Mouse (Mus musculus): ENCODE data around the gene Garnl3.

DNA sequence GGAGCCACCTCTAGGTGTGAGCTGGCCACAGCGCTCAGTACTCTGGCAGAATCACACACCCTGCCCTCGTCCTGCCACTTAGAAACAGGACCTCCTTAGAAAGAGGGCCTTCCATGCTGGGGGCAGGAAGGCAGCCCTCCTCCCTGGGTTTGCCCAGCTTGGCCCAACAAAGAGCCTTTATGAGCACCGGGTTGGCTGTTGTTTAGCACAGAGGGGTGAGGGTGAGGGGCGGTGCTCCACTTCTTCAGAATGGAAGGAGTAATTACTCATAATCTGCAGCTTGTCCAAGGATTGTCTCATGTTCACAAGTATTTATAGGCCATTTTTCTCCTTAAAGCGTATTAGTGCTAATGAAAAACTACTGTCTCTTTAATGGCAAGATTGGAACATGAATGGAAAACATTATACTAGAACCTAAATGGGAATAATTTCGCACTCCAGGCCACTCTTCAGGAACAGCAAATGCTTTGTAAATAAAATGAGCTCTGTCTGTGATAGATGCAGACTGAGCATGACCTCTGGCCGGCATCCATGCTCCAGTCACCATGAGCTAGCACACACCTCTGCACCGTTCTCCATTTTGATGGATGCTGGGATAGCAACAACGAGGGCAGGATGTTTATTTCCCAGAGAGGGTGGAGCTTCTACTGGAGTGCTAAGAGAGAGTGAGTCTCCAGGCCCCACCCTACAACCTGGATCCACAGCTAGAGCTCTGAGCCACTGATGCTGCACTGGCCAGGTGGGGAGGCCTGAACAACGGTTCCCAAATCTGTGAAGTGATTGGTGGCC is 39.5 kb upstream of the Garnl3 start:
- TF ChIP-seq EP300 (IDR thresholded peaks at IDR 0.05; ENCODE audit: low read depth) (no peak), CTCF (IDR thresholded peaks at IDR 0.05; ENCODE audit: low read depth) (no peak)
